Mouse (Mus musculus) MEL (cell line): ENCODE results near the gene Papss1. TPM values are rescaled to one million over a fixed set of nuclear protein-coding genes. Genes with fewer than 3 reads are reported as not detected.

Experiments used
- DNase-seq: peaks from one replicate; pipeline ENCODE4 v3.0.0; 2011; ENCODE audit warnings: low read depth, low spot score
- H3K27ac ChIP-seq: 2 replicates; pipeline ENCODE4 v1.5.1; 2012; ENCODE audit warnings: low read depth, mild to moderate bottlenecking, control low read depth, low read length, moderate library complexity; ENCODE audit not compliant: control insufficient read depth
- H3K27me3 ChIP-seq, 2 experiments: fragments of 150-350 bp in 1 of 2; sonication (generic) in 1 of 2; 2 replicates each; pipeline ENCODE4 v1.6.1; 2012; ENCODE audit warnings: low read length in 2 of 2, mild to moderate bottlenecking in 2 of 2, improper control_type of control experiment in 1 of 2, moderate library complexity in 1 of 2; ENCODE audit not compliant: insufficient read depth in 2 of 2, control insufficient read depth in 1 of 2
- H3K36me3 ChIP-seq, 2 experiments: 2 replicates each; pipeline ENCODE4 v1.6.1; 2012 to 2014; ENCODE audit warnings: low read length in 2 of 2, improper control_type of control experiment in 1 of 2, inconsistent platforms in 1 of 2, mild to moderate bottlenecking in 1 of 2; ENCODE audit not compliant: insufficient read depth in 2 of 2, control insufficient read depth in 1 of 2
- H3K4me1 ChIP-seq, 2 experiments: fragments of 150-350 bp in 1 of 2; sonication (generic) in 1 of 2; 2 replicates each; pipeline ENCODE4 v1.6.1; 2012; ENCODE audit warnings: low read length in 2 of 2, improper control_type of control experiment in 1 of 2, mild to moderate bottlenecking in 1 of 2; ENCODE audit not compliant: insufficient read depth in 2 of 2, control insufficient read depth in 1 of 2
- H3K4me3 ChIP-seq, 2 experiments: fragments of 150-350 bp in 1 of 2; sonication (generic) in 1 of 2; 2 replicates each; pipeline ENCODE4 v1.5.1; 2012; ENCODE audit warnings: low read depth in 2 of 2, low read length in 2 of 2, mild to moderate bottlenecking in 2 of 2, moderate library complexity in 2 of 2, control low read depth in 1 of 2, improper control_type of control experiment in 1 of 2; ENCODE audit not compliant: control insufficient read depth in 1 of 2, insufficient read depth in 1 of 2
- H3K79me2 ChIP-seq: 2 replicates; pipeline ENCODE4 v1.6.1; 2012; ENCODE audit warnings: mild to moderate bottlenecking, low read length, moderate library complexity; ENCODE audit not compliant: control insufficient read depth, poor library complexity, insufficient read depth
- H3K9ac ChIP-seq: 2 replicates; pipeline ENCODE4 v1.6.1; 2012; ENCODE audit warnings: low read depth, mild to moderate bottlenecking, control low read depth, low read length, moderate library complexity; ENCODE audit not compliant: control insufficient read depth, poor library complexity, severe bottlenecking
- H3K9me3 ChIP-seq: fragments of 150-350 bp; sonication (generic); replicated peaks from 2 replicates; pipeline ENCODE4 v1.6.1; 2012; ENCODE audit warnings: mild to moderate bottlenecking, low read length, improper control_type of control experiment, moderate library complexity; ENCODE audit not compliant: insufficient read depth
- BHLHE40 ChIP-seq: IDR thresholded peaks from 2 replicates; pipeline ENCODE4 v1.6.1; 2012; ENCODE audit warnings: low read depth, mild to moderate bottlenecking, inconsistent platforms, low read length, improper control_type of control experiment, borderline replicate concordance
- CTCF ChIP-seq, 3 experiments: IDR thresholded peaks in 2 of 3; conservative IDR thresholded peaks in 1 of 3; 2 replicates each; pipeline ENCODE4 v1.5.1; 2011 to 2012; ENCODE audit warnings: low read length in 3 of 3, low read depth in 2 of 3, mild to moderate bottlenecking in 2 of 3, improper control_type of control experiment in 1 of 3, inconsistent platforms in 1 of 3, mixed read lengths in 1 of 3, moderate library complexity in 1 of 3; ENCODE audit not compliant: control insufficient read depth in 1 of 3, insufficient read depth in 1 of 3, poor library complexity in 1 of 3, severe bottlenecking in 1 of 3
- ELF1 ChIP-seq: IDR thresholded peaks from 2 replicates; pipeline ENCODE4 v1.6.1; 2014; ENCODE audit warnings: low read depth, mild to moderate bottlenecking, inconsistent platforms, low read length, improper control_type of control experiment, moderate library complexity
- EP300 ChIP-seq, 2 experiments: IDR thresholded peaks; 2 replicates each; pipeline ENCODE4 v1.6.1; 2011; ENCODE audit warnings: improper control_type of control experiment in 2 of 2, low read length in 2 of 2, low read depth in 1 of 2, mild to moderate bottlenecking in 1 of 2
- GATA1 ChIP-seq: IDR thresholded peaks from 2 replicates; pipeline ENCODE4 v1.6.1; 2011; ENCODE audit warnings: low read depth, low read length, improper control_type of control experiment
- JUND ChIP-seq: IDR thresholded peaks from 2 replicates; pipeline ENCODE4 v1.6.1; 2011; ENCODE audit warnings: low read depth, mild to moderate bottlenecking, improper control_type of control experiment, low read length
- KAT2A ChIP-seq: conservative IDR thresholded peaks from 2 replicates; pipeline ENCODE4 v1.6.1; 2012; ENCODE audit warnings: low read depth, low read length, improper control_type of control experiment, inconsistent platforms
- MAZ ChIP-seq: IDR thresholded peaks from 2 replicates; pipeline ENCODE4 v1.6.1; 2012; ENCODE audit warnings: low read depth, mild to moderate bottlenecking, inconsistent platforms, low read length, improper control_type of control experiment
- MEF2A ChIP-seq: IDR thresholded peaks from 2 replicates; pipeline ENCODE4 v1.6.1; 2014; ENCODE audit warnings: low read depth, mild to moderate bottlenecking, inconsistent platforms, low read length, improper control_type of control experiment; ENCODE audit not compliant: poor library complexity, insufficient replicate concordance, severe bottlenecking; ENCODE audit errors: extremely low read depth
- MXI1 ChIP-seq: IDR thresholded peaks from 2 replicates; pipeline ENCODE4 v1.6.1; 2011; ENCODE audit warnings: mild to moderate bottlenecking, low read depth, low read length, improper control_type of control experiment
- MYC ChIP-seq: IDR thresholded peaks from 2 replicates; pipeline ENCODE4 v1.6.1; 2011; ENCODE audit warnings: low read depth, mild to moderate bottlenecking, low read length, improper control_type of control experiment, moderate library complexity
- NELFE ChIP-seq: IDR thresholded peaks from 2 replicates; pipeline ENCODE4 v1.6.1; 2011; ENCODE audit warnings: low read depth, low read length, improper control_type of control experiment
- POLR2AphosphoS2 ChIP-seq: IDR thresholded peaks from 2 replicates; pipeline ENCODE4 v1.6.1; 2011; ENCODE audit warnings: low read length, improper control_type of control experiment
- POLR2AphosphoS5 ChIP-seq: IDR thresholded peaks from 2 replicates; pipeline ENCODE4 v1.6.1; 2012; ENCODE audit warnings: low read depth, borderline replicate concordance, mild to moderate bottlenecking, inconsistent platforms, low read length, moderate library complexity, mixed read lengths
- RCOR1 ChIP-seq: IDR thresholded peaks from 2 replicates; pipeline ENCODE4 v1.6.1; 2012; ENCODE audit warnings: low read depth, mild to moderate bottlenecking, inconsistent platforms, low read length, improper control_type of control experiment
- SIN3A ChIP-seq: IDR thresholded peaks from 2 replicates; pipeline ENCODE4 v1.6.1; 2012; ENCODE audit warnings: low read length, improper control_type of control experiment, inconsistent platforms
- SMC3 ChIP-seq: IDR thresholded peaks from 2 replicates; pipeline ENCODE4 v1.6.1; 2011; ENCODE audit warnings: low read depth, low read length, improper control_type of control experiment
- TAL1 ChIP-seq: IDR thresholded peaks from 2 replicates; pipeline ENCODE4 v1.6.1; 2012; ENCODE audit warnings: mild to moderate bottlenecking, inconsistent platforms, low read length, moderate library complexity, mixed read lengths
- TBP ChIP-seq: IDR thresholded peaks from 2 replicates; pipeline ENCODE4 v1.8.0; 2011; ENCODE audit warnings: low read depth, low read length, improper control_type of control experiment
- TCF12 ChIP-seq: IDR thresholded peaks from 2 replicates; pipeline ENCODE4 v1.6.1; 2014; ENCODE audit warnings: low read depth, mild to moderate bottlenecking, inconsistent platforms, low read length, improper control_type of control experiment, moderate library complexity
- UBTF ChIP-seq: IDR thresholded peaks from 2 replicates; pipeline ENCODE4 v1.6.1; 2012; ENCODE audit warnings: low read depth, mild to moderate bottlenecking, inconsistent platforms, low read length, improper control_type of control experiment, moderate library complexity, borderline replicate concordance; ENCODE audit not compliant: insufficient read depth
- USF1 ChIP-seq: IDR thresholded peaks from 2 replicates; pipeline ENCODE4 v1.6.1; 2014; ENCODE audit warnings: low read depth, mild to moderate bottlenecking, inconsistent platforms, low read length, improper control_type of control experiment, moderate library complexity
- USF2 ChIP-seq, 2 experiments: IDR thresholded peaks; 2 replicates each; pipeline ENCODE4 v1.6.1; 2011 to 2012; ENCODE audit warnings: improper control_type of control experiment in 2 of 2, low read length in 2 of 2, borderline replicate concordance in 1 of 2, inconsistent platforms in 1 of 2, low read depth in 1 of 2, mild to moderate bottlenecking in 1 of 2; ENCODE audit not compliant: insufficient read depth in 1 of 2
- ZKSCAN1 ChIP-seq: IDR thresholded peaks from 2 replicates; pipeline ENCODE4 v1.6.1; 2012; ENCODE audit warnings: low read depth, mild to moderate bottlenecking, inconsistent platforms, low read length, improper control_type of control experiment, moderate library complexity
- ZMIZ1 ChIP-seq: IDR thresholded peaks from 2 replicates; pipeline ENCODE4 v1.6.1; 2012; ENCODE audit warnings: low read depth, mild to moderate bottlenecking, inconsistent platforms, low read length, improper control_type of control experiment, moderate library complexity
- polyA plus RNA-seq, 2 experiments: library from polyadenylated mRNA; stranded (reverse) in 1 of 2; unstranded in 1 of 2; fragments of >175 nt in 1 of 2; fragments of >200 nt in 1 of 2; gene quantifications; 2 replicates each; pipeline versions ENCODE4 v1.2.1 to v1.2.4; 2012; ENCODE audit warnings: low replicate concordance in 2 of 2, low read depth in 1 of 2; ENCODE audit not compliant: insufficient read length in 2 of 2, insufficient read depth in 1 of 2, missing spikeins in 1 of 2
- total RNA-seq: library from RNA; depleted of rRNA; stranded (reverse); fragments of 300-350 nt; gene quantifications from 2 replicates; pipeline ENCODE4 v1.2.3, GENCODE M21; 2012

Papss1 gene
- total and polyA plus RNA-seq, 3 experiments: 27.7 to 36.2 TPM; not detected in 1

DNA sequence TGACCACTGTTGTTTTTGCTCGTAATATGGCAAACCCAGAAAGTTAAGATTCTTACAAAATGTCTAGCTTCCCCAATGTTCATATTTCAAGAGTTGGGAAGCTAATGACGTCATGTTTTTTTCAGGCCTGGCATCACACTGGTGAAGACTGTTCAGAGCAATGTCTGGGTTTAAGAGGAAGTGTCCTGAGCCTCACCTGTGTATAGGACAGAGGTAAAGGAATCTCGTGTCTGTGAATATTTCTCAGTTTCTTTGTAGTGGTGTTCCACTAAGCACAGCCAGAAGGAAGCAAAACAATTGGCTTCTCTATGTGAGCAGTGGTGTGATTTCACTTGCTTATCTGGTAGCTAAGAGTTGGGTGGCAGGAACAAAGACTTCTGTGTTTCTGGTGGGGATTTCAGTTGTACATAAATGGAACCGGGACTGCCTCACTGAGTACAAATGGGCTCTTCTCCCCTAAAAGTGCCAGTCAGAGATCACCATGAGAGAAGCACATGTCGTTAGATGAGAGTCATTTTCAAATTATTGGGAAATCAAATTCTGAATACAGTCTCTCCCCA lies 98.1 kb downstream of the Papss1 start:
- TF ChIP-seq RCOR1 (no peak), MAZ (no peak), CTCF (IDR thresholded peaks at IDR 0.05 in 2 of 3, conservative IDR thresholded peaks at IDR 0.05 in 1 of 3; ENCODE audit: control insufficient read depth in 1 of 3, insufficient read depth in 1 of 3, low read depth in 2 of 3, low read length in 3 of 3, poor library complexity in 1 of 3, severe bottlenecking in 1 of 3) (no peak), BHLHE40 (no peak), MYC (no peak), TCF12 (no peak), UBTF (no peak), SMC3 (no peak), MXI1 (no peak), MEF2A (no peak), GATA1 (no peak), JUND (no peak), ZKSCAN1 (no peak), ELF1 (no peak), USF2 (IDR thresholded peaks at IDR 0.05; ENCODE audit: borderline replicate concordance in 1 of 2, insufficient read depth in 1 of 2, low read depth in 1 of 2, low read length in 2 of 2) (no peak), USF1 (no peak), TAL1 (no peak), EP300 (IDR thresholded peaks at IDR 0.05; ENCODE audit: low read depth in 1 of 2, low read length in 2 of 2) (no peak)
- no peak overlapping the region for H3K9ac ChIP-seq
- H3K27me3 ChIP-seq: no peaks in the 10 kb centered on the region
- no peak overlapping the region for H3K4me3 ChIP-seq
- no peaks in the 10 kb centered on the region for H3K36me3 ChIP-seq
- no peaks in the 10 kb centered on the region for H3K9me3 ChIP-seq
- H3K27ac ChIP-seq: no peak overlapping the region
- H3K79me2 ChIP-seq: no peaks in the 10 kb centered on the region
- no peaks in the 10 kb centered on the region for H3K4me1 ChIP-seq
- no peak for DNase-seq

DNA sequence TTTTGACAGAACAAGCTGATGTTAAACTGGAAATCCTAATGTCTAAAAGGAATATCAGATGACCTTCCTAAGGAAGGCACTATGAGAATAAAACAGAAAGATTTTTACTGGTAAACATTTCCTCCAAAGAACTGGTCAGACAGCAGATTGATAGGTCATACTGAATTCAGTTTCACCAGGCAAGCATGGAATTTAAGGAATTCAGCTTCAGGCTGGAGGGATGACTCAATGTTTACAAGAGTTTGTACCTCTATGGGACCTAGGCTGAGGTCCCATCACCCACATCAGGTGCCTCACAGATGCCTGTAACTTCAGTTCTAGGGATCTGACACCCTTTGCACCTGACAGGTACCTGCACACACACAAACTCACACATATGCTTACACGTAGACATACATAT lies 105.3 kb downstream of the Papss1 start:
- Histone ChIP-seq H3K9me3 (no peaks in the 10 kb centered on the region), H3K9ac (no peak overlapping the region), H3K27ac (no peak overlapping the region), H3K27me3 (no peaks in the 10 kb centered on the region; a peak in 1 of 4 replicates), H3K36me3 (no peaks in the 10 kb centered on the region), H3K79me2 (no peaks in the 10 kb centered on the region), H3K4me1 (no peaks in the 10 kb centered on the region)
- no peak for DNase-seq
- TF ChIP-seq TAL1 (no peak), POLR2AphosphoS5 (no peak), JUND (no peak), KAT2A (no peak), SIN3A (no peak), USF2 (IDR thresholded peaks at IDR 0.05; ENCODE audit: borderline replicate concordance in 1 of 2, insufficient read depth in 1 of 2, low read depth in 1 of 2, low read length in 2 of 2) (no peak), POLR2AphosphoS2 (no peak), NELFE (no peak), SMC3 (no peak), MYC (no peak), TBP (no peak), ZKSCAN1 (no peak), ZMIZ1 (no peak), UBTF (no peak)
- TF ChIP-seq, all 39 proteins: peak for 0
- H3K4me3 ChIP-seq: no peak overlapping the region
